Mouse (Mus musculus) heart, postnatal 4 days (tissue): ENCODE measurements at regions not wholly inside any gene's neighbourhood (a gene's known extent, or its start where the extent isn't known, plus 50 kb on each side); places are given as distances from the start of the nearest gene placed in this dataset.

Source experiments
- DNase-seq: peaks from one replicate; pipeline ENCODE4 v3.0.0; 2021
- microRNA-seq, 2 experiments: library from miRNA; unstranded; fragments of <30 nt; microRNA quantifications; one replicate each; pipeline ENCODE4 v1.2.0; 2021 to 2022

GRCm38 (mm10) chr5:64749415-64750166 is 53.6 kb upstream of the Klf3 start:
- DNase-seq: no peak

GRCm38 (mm10) chr5:64750406-64750805 is 52.8 kb upstream of the Klf3 start:
- DNase-seq: no peak

DNA sequence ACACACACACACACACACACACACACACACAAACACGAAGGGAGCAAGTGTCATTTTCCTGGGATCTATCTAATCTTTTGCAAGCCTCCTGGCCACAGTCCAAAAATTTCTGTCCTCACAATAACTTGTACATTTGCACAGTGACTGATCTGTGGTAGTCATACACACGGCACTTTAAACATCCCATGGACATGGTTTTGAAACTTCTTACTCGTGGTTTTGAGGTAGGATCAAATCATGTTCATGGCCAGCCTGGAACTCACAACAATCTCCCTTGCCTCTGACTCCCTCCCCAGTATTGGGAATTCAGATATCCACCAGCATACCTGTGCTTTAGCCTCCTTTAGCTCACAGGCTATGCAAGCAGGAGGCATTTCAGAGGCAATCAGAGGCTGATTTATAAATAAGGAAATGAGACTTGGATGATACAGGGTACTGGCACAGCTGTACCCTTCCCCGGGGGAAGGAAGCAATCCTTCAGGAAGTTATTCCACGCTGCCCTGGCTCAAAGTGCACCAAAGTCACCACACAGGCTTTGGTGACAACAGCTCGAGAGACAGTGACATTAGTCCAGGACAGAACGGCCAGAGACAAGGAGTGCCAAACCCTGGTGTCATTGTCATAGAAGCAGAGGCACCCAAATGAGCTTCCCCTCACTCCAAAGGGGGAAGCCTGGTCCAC is 52.1 kb upstream of the Klf3 start:
- DNase-seq: no peak

DNA sequence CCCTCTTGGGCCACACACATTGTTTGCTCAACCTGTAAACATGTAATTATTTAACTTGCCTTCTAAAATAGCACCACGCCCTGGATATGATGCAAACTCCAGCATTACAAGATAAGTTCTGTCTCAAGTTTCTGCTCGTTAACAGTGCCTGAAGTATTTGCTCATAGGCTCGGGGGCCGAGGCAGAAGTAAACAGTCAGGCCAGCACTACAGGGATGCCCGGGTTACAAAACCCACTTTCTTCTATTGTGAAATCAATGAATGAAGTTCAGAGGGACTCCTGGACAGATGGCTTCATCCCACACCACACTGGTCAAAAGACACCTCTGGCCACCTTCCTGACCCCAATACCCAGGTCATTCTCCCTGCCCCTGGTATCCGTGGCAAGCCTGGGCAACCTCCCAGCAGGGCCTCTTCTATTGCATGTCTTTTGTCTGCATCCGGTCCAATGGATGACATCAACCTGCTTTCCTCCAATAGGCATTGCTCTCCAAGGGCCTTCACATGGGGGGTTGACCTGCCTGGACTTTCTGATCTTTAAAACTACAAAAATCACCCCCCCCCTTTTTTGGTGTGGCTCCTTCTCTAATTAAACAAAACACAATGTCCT is 49.9 kb upstream of the Klf3 start:
- DNase-seq: no peak

Small RNAs in the stretch of these regions (microRNA-seq; reads per million reads assigned to microRNA genes)
- 0 reads per million in 2 experiments for gene Gm25306
